ENCODE assay signal across 7 mouse cellular contexts in the genomic region with DNA sequence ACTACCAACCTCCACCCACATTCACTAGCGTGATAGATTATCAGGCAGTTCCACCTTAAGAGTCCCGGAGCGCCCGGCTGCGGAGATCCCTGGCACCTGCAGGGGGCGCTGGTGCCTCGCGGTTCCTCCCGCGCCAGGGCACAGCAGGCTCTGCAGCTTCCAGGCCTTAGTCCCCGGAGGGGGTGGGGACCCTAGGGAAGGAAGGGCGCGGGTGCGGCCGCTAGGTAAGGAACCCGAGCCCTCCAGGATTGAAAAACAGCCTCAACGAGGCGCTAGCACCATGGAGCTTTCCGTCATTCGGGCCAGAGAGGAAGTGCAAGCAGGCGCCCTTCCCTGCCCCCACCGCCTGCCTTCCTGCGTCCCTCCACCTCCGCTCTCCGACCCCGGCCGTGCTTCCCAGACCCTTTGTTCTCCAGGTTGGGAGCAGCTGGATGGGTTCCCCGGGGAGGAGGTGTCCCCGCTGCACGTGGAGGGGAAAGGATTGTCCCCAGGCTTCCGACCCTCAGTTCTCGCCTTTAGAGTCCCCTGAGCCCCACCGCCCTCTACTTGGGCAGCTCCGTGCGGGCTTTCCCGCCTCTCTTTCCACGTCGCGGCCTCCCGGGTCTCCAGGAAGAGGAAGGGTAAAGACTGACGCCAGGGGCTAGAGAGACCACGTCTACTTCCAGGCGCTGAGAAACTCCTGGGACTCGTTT. TPM values are rescaled to one million over a fixed set of nuclear protein-coding genes. Genes with fewer than 3 reads are reported as not detected.
A peak's percentile ranks its signal among the peaks of the same experiment; 100 is the strongest.
DNase-seq lines count a peak whose midpoint lies in the region; ATAC-seq and TF ChIP-seq lines count a peak whose summit lies in the region.

No protein-coding gene starts in this region.

- peak overlapping the region; percentile 90 for H3K27ac ChIP-seq in intestine, postnatal 0 days (ENCODE audit: low read depth, low read length)
- peak overlapping the region; percentile 99 for H3K27ac ChIP-seq in midbrain, embryonic 12.5 days (replicated peaks)
- peak overlapping the region; percentile 25; the same call in 1 of the 2 replicates for H3K27ac ChIP-seq in small intestine, adult 2 months (ENCODE audit: insufficient read depth, low read depth, low read length)

- H3K4me3 ChIP-seq in intestine, postnatal 0 days (ENCODE audit: low read depth, low read length): peak overlapping the region; percentile 73
- H3K4me3 ChIP-seq in midbrain, embryonic 12.5 days: peak overlapping the region; percentile 65
- H3K4me3 ChIP-seq in small intestine, adult 2 months (ENCODE audit: low read depth, low read length): peak overlapping the region; percentile 69

- peak; percentile 96 for DNase-seq in adrenal gland, adult 2 months
- peak; percentile 98 for DNase-seq in embryo, embryonic 11.5 days (ENCODE audit: low read depth, low spot score)
- peak; percentile 92 for DNase-seq in gastrocnemius, postnatal 4 days (ENCODE audit: low spot score in 2 of 2)
- peak; percentile 93 for DNase-seq in left cerebral cortex, postnatal 4 days

- no peaks in the 10 kb centered on the region for H3K27me3 ChIP-seq in intestine, postnatal 0 days (replicated peaks; ENCODE audit: control insufficient read depth, insufficient read depth, low read length)
- no peaks in the 10 kb centered on the region for H3K27me3 ChIP-seq in midbrain, embryonic 12.5 days
- H3K27me3 ChIP-seq in small intestine, adult 2 months (ENCODE audit: control insufficient read depth, insufficient read depth, low read length): peaks cover 33% of the 10 kb centered on the region

- TF ChIP-seq CTCF in intestine, postnatal 0 days (IDR thresholded peaks at IDR 0.05; ENCODE audit: low read depth): peak; percentile 98
- TF ChIP-seq CTCF in small intestine, adult 2 months (IDR thresholded peaks at IDR 0.05; ENCODE audit: extremely low read depth, insufficient read length, insufficient replicate concordance, low read depth, low read length): peak; percentile 96

- intact Hi-C loops in left cerebral cortex, postnatal 4 days (cut with DNase I): loop anchor here (10.0 kb wide), 1 partner anchor 593 kb away; no protein-coding TSS in a partner anchor

- peaks cover 11% of the 10 kb centered on the region for H3K4me1 ChIP-seq in intestine, postnatal 0 days (replicated peaks; ENCODE audit: control insufficient read depth, insufficient read depth, low read length)
- peaks cover 43% of the 10 kb centered on the region for H3K4me1 ChIP-seq in midbrain, embryonic 12.5 days
- H3K4me1 ChIP-seq in small intestine, adult 2 months (ENCODE audit: control insufficient read depth, insufficient read depth, insufficient read length, low read length): peaks cover 14% of the 10 kb centered on the region

- H3K4me2 ChIP-seq in intestine, postnatal 0 days (replicated peaks; ENCODE audit: low read depth): peak overlapping the region; percentile 98
- peak overlapping the region; percentile 97 for H3K4me2 ChIP-seq in midbrain, embryonic 12.5 days (replicated peaks)

- H3K9me3 ChIP-seq in intestine, postnatal 0 days (ENCODE audit: control insufficient read depth): no peaks in the 10 kb centered on the region
- H3K9me3 ChIP-seq in midbrain, embryonic 12.5 days: no peaks in the 10 kb centered on the region

- no peak; the same call in 1 of the 2 replicates for TF ChIP-seq POLR2A in small intestine, adult 2 months (IDR thresholded peaks at IDR 0.05; ENCODE audit: low read depth, low read length)

- ATAC-seq in intestine, postnatal 0 days: peak; percentile 87
- peak; percentile 79 for ATAC-seq in midbrain, embryonic 12.5 days (ENCODE audit: low FRiP score, low read depth)

- WGBS in intestine, postnatal 0 days: under 1% methylated on average over 44 of the region's 44 CpGs
- under 1% methylated on average over 44 of the region's 44 CpGs for WGBS in midbrain, embryonic 12.5 days
- 1% methylated on average over 44 of the region's 44 CpGs for WGBS in small intestine, adult 2 months

- H3K9ac ChIP-seq in intestine, postnatal 0 days (ENCODE audit: low read depth, low read length): peak overlapping the region; percentile 72
- H3K9ac ChIP-seq in midbrain, embryonic 12.5 days (replicated peaks): peak overlapping the region; percentile 94

- H3K36me3 ChIP-seq in intestine, postnatal 0 days (ENCODE audit: control insufficient read depth, insufficient read depth): no peaks in the 10 kb centered on the region
- no peaks in the 10 kb centered on the region for H3K36me3 ChIP-seq in midbrain, embryonic 12.5 days
- H3K36me3 ChIP-seq in small intestine, adult 2 months (ENCODE audit: control insufficient read depth, insufficient read depth, low read length): no peaks in the 10 kb centered on the region

RNA-seq across cellular contexts. Expression of gene A930004D18Rik, which starts 9.9 kb away (rescaled TPM):
- 1 to 10 TPM in 1 of 2 experiments, under 1 TPM in 1; 0.92 to 3.3 TPM for total RNA-seq in adrenal gland, adult 2 months (2021)
- 0.42 and 0.70 TPM in 2 replicates for polyA plus RNA-seq in adrenal gland, adult 2 months (2012; rRNA removed)
- total RNA-seq in gastrocnemius, postnatal 4 days (2021): 1 to 10 TPM; 5.3 to 6.5 TPM
- polyA plus RNA-seq in intestine, postnatal 0 days (2015; fragmentation: Nextera tagmentation; extraction: Ambion mirVana): 6.3 and 6.8 TPM in 2 replicates
- total RNA-seq in left cerebral cortex, postnatal 4 days (2021): 1 to 10 TPM; 3.2 to 5.2 TPM
- polyA plus RNA-seq in midbrain, embryonic 12.5 days (2016; fragmentation: Nextera tagmentation; extraction: Ambion mirVana): 20.5 and 21.5 TPM in 2 replicates
- 0.52 and 0.70 TPM in 2 replicates for polyA plus RNA-seq in small intestine, adult 2 months (2012; rRNA removed)

RNA-seq across cellular contexts. Expression of gene Skida1, which starts 21.3 kb away (rescaled TPM):
- total RNA-seq in adrenal gland, adult 2 months (2021): 1 to 10 TPM; 2.3 to 3.8 TPM
- polyA plus RNA-seq in adrenal gland, adult 2 months (2012; rRNA removed): 1.8 and 3.1 TPM in 2 replicates
- 1 to 10 TPM; 4.6 to 4.9 TPM for total RNA-seq in gastrocnemius, postnatal 4 days (2021)
- polyA plus RNA-seq in intestine, postnatal 0 days (2015; fragmentation: Nextera tagmentation; extraction: Ambion mirVana): 0.95 and 1.2 TPM in 2 replicates
- total RNA-seq in left cerebral cortex, postnatal 4 days (2021): 10 to 100 TPM; 11.6 to 13.9 TPM
- polyA plus RNA-seq in midbrain, embryonic 12.5 days (2016; fragmentation: Nextera tagmentation; extraction: Ambion mirVana): 23.8 and 26.6 TPM in 2 replicates
- polyA plus RNA-seq in small intestine, adult 2 months (2012; rRNA removed): 0.23 and 0.63 TPM in 2 replicates

RNA-seq across cellular contexts. Expression of gene Mllt10, which starts 27.4 kb away (rescaled TPM):
- 10 to 100 TPM; 42.8 to 44.6 TPM for total RNA-seq in adrenal gland, adult 2 months (2021)
- 22.6 and 23.2 TPM in 2 replicates for polyA plus RNA-seq in adrenal gland, adult 2 months (2012; rRNA removed)
- total RNA-seq in gastrocnemius, postnatal 4 days (2021): 10 to 100 TPM; 34.5 to 42.5 TPM
- polyA plus RNA-seq in intestine, postnatal 0 days (2015; fragmentation: Nextera tagmentation; extraction: Ambion mirVana): 22.6 and 30.1 TPM in 2 replicates
- total RNA-seq in left cerebral cortex, postnatal 4 days (2021): 10 to 100 TPM; 50.4 to 59.6 TPM
- 64.9 and 70.4 TPM in 2 replicates for polyA plus RNA-seq in midbrain, embryonic 12.5 days (2016; fragmentation: Nextera tagmentation; extraction: Ambion mirVana)
- 10.1 and 22.4 TPM in 2 replicates for polyA plus RNA-seq in small intestine, adult 2 months (2012; rRNA removed)

RNA-seq across cellular contexts. Expression of gene H2al2a, which starts 30.8 kb away (rescaled TPM):
- not detected for total RNA-seq in adrenal gland, adult 2 months (2021)
- not detected in 2 replicates for polyA plus RNA-seq in adrenal gland, adult 2 months (2012; rRNA removed)
- not detected for total RNA-seq in gastrocnemius, postnatal 4 days (2021)
- not detected in 2 replicates for polyA plus RNA-seq in intestine, postnatal 0 days (2015; fragmentation: Nextera tagmentation; extraction: Ambion mirVana)
- total RNA-seq in left cerebral cortex, postnatal 4 days (2021): not detected
- polyA plus RNA-seq in midbrain, embryonic 12.5 days (2016; fragmentation: Nextera tagmentation; extraction: Ambion mirVana): not detected in 2 replicates
- polyA plus RNA-seq in small intestine, adult 2 months (2012; rRNA removed): not detected in 2 replicates

Comparison
In these comparisons a context has a peak if more than half of its experiments do, and no peak if none do; other contexts are left out.
1. Peak in every context shown above with its lines: DNase-seq, ATAC-seq, H3K4me3 ChIP-seq and H3K27ac ChIP-seq.
2. H3K27ac ChIP-seq: peak in every context shown above with its lines; median percentile 99 in midbrain, embryonic 12.5 days; 90 in intestine, postnatal 0 days; 25 in small intestine, adult 2 months.